Mouse (Mus musculus): ENCODE measurements around the gene Gm5269.

Gm5269 gene

GRCm38 (mm10) chr1:45876450-45877198 lies 13.4 kb downstream of the Gm5269 start:
- no peak for DNase-seq

DNA sequence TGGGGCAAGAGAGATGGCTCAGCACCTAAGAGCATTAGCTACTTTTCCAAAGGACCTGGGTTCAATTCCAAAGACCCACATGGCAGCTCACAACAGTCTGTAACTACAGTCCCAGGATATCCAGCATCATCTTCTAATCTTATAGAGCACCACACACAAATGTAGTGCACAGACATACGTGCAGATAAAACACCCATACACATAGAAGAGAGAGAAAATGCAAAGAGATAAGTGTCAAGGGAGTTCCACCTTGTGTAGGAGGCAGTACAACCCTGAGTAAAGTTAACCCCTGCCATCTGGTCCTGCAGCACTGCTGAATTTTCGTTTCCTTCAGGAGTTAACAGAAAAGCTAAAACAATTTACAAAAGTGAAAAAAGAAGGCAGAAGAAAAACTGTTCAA lies 14.4 kb downstream of the Gm5269 start:
- DNase-seq = no peak

- no peak for DNase-seq
Measured at GRCm38 (mm10) chr1:45873250-45873649, 16.8 kb downstream of the Gm5269 start.

- DNase-seq = no peak
Measured at GRCm38 (mm10) chr1:45868479-45869137, 21.5 kb downstream of the Gm5269 start.

- DNase-seq = no peak
Measured at GRCm38 (mm10) chr1:45868050-45868449, 22.0 kb downstream of the Gm5269 start.

DNA sequence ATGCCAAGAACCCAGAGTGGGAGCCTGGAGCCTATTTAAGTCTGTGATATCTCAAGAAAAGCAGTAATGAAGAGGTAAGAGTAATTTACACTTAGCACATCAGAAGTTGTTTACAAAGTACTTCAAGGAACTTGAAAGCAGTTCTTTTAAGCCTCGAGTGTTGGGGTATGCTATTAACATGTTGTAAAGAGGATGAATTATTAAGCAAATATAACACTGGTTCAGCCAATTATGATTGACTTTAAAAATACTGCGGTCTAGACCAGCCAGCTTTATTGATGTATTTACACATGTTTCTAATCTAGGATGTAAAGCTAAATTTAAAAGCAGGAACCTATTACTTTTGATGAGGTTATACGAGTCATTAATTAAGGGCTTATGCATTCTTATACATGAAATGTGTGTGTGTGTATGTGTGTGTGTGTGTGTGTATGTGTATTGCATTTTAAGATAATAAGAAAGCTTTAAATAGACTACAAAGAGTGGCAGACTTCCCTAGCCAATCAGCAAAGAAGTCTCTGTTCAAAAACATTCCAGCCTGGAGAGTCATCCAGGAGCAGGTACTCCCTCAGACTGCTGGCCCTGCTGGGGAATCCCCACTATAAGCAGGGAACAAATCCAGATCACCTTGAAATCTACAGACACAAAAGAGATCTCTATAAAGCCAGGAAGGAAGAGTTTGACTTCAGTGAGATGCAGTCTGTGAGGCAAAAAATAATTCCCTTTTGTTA lies 23.6 kb downstream of the Gm5269 start:
- DNase-seq = no peak

- no peak for DNase-seq
Measured at GRCm38 (mm10) chr1:45865727-45866126, 24.3 kb downstream of the Gm5269 start.

DNA sequence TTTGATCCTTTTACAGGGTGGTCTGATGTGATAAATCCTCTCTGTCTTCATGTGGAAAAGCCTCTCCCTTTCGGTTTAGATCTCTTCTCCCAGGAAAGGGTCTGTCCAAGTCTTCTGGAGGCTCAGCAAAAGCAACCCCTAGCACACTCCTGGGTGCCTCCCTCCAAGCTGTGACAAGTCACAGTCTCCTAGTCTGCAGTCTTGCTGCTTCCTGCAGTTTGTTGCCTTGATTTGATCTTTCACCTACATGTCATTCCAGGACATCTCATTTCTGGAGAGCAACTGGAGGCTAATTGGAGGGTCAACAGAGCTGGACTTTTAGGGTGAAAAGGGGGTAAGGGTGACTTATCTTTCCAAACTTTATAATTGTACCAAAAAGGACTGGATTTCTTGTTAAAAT lies 24.8 kb downstream of the Gm5269 start:
- DNase-seq = no peak

DNA sequence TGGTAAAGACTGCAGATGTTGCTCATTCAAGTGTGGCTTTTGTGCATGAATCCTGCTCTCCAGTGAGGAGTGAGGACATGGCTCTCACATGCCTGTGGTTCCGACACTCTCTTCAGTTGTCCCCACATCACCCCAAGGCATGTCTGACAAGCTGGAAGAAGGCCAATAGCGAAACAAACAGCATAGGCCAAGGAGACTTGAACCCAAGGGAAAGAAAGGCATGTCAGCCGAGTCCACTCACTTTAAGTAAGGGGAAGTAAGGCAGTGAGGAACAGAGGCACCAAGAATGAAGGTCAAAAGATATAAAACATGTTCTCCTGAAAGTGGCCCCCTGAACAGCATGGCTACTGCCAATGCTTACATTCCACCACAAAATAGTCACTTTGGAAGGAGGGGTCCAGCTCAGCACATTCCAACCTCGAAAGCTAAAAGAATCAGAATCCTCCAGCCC lies 25.5 kb downstream of the Gm5269 start:
- DNase-seq = peak; percentile 36 to 62

DNA sequence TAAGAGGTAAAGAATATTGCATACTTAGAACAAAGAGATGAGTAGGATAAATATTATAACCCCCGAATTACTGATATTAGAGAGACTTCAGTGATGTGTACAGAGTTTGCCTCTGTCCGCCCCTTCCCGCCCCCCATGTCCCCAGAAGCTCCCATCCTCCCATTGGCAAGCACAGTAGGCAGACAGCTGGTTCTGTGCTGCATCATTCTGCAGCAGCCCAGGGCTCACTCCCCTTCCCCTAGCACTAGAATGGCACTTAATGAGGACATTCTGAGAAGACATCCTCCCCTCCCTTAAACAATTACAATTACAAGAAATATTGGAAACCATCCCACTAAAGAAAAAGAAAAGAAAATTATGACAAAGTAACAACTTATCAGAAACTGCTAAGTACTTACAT lies 26.4 kb downstream of the Gm5269 start:
- peak in 1 of 2 experiments; percentile 51 for DNase-seq

DNA sequence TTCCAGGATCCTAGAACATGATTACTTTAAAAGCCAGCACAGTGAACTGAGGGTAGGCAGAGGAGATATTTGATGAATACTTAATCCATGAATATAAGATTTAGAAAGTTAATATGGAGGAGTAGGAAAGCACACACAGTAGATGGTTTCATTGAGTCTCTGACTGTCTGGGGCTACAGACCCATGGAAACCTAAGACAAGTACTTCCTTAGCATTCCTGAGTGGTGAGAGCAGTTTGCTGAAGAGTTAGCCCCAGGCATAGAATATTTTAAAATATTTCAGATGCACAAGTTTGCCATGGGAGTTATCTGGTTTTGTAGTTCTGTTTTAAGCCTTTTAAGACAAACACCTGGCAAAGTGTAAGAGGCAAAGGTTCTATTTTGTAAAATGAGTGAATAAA lies 28.9 kb downstream of the Gm5269 start:
- no peak for DNase-seq

- DNase-seq = no peak
Measured at GRCm38 (mm10) chr1:45860349-45860748, 29.7 kb downstream of the Gm5269 start.

DNA sequence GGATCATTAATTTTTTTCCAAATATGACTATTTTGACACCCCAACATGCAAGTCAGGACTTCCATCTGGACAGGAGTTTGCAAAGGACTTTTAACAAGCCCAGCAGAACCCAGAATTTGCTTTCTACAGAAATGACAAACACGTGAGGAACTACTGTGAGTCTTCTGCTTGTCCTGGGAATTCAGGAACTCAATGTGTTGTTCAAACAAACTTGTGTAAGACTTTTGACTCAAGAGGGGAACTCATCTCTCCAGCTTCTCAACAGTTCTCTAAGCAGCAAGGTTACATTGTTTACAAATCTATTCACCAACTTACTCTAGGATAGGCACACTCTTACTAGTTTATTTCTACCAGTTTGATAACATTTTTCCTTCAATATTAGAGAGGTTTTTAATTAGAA lies 32.0 kb downstream of the Gm5269 start:
- no peak for DNase-seq

GRCm38 (mm10) chr1:45845466-45845865 lies 44.6 kb downstream of the Gm5269 start:
- DNase-seq = no peak

Data from lung, postnatal 4 days (tissue).